Mouse (Mus musculus) forebrain, embryonic 13.5 days (tissue): ENCODE data around the gene Obsl1. TPM values are rescaled to one million over a fixed set of nuclear protein-coding genes. Genes with fewer than 3 reads are reported as not detected.

Experiments
- ATAC-seq: fragments of 200-750 bp; cut with Nextera tagmentation; 2 replicates; pipeline ENCODE4 v1.8.0; 2017
- H3K27ac ChIP-seq: fragments of 300-500 bp; sonication (generic); 2 replicates; pipeline ENCODE4 v1.5.1; 2015; ENCODE audit warnings: inconsistent platforms, mild to moderate bottlenecking, moderate library complexity
- H3K27me3 ChIP-seq: fragments of 300-500 bp; sonication (generic); 2 replicates; pipeline ENCODE4 v1.6.1; 2015; ENCODE audit warnings: mild to moderate bottlenecking, inconsistent platforms
- H3K36me3 ChIP-seq: fragments of 300-500 bp; sonication (generic); 2 replicates; pipeline ENCODE4 v1.6.1; 2015; ENCODE audit warnings: mild to moderate bottlenecking, inconsistent platforms; ENCODE audit not compliant: poor library complexity, severe bottlenecking
- H3K4me1 ChIP-seq: fragments of 300-500 bp; sonication (generic); 2 replicates; pipeline ENCODE4 v1.6.1; 2015; ENCODE audit warnings: inconsistent platforms
- H3K4me2 ChIP-seq: fragments of 300-500 bp; sonication (generic); 2 replicates; pipeline ENCODE4 v1.6.1; 2015; ENCODE audit warnings: inconsistent platforms, mild to moderate bottlenecking, moderate library complexity
- H3K4me3 ChIP-seq: fragments of 300-500 bp; sonication (generic); 2 replicates; pipeline ENCODE4 v1.5.1; 2015; ENCODE audit warnings: mild to moderate bottlenecking, inconsistent platforms
- H3K9ac ChIP-seq: fragments of 300-500 bp; sonication (generic); 2 replicates; pipeline ENCODE4 v1.6.1; 2015; ENCODE audit warnings: mild to moderate bottlenecking, inconsistent platforms
- H3K9me3 ChIP-seq: fragments of 300-500 bp; sonication (generic); replicated peaks from 2 replicates; pipeline ENCODE4 v1.6.1; 2016; ENCODE audit warnings: inconsistent platforms
- WGBS: fragments of 180-500 bp; shearing (Covaris S2); methylation state at CpG from one replicate; pipeline ENCODE4 v1.1.7; 2015; 5-methylcytosine and 5-hydroxymethylcytosine counted together
- polyA plus RNA-seq: library from polyadenylated mRNA; unstranded; fragments of >200 nt; fragmentation: Nextera tagmentation; extraction: Ambion mirVana; gene quantifications from 2 replicates; pipeline ENCODE4 v1.2.1, GENCODE M21; 2015

Obsl1 gene
- polyA plus RNA-seq, 1 experiment from 2014 or later = 15.5 TPM

DNA sequence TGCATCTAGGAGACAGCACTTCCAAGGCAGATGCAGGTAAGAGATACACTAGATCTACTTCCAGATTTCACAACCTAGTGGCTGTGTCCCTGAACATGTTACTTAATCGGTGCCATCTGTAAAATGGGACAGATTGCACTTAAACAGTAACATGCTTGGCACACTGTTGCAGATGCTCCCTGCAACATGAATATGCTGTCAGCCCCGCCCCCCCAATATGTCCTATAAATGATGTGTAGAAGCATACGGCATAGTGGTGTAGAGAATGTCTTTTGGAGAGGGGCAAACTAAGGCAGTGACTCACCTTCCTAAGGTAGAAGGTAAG is 28.3 kb downstream of the Obsl1 start:
- no peak overlapping the region; the same call in 1 of the 2 replicates for H3K27ac ChIP-seq
- no peak for ATAC-seq
- 52% methylated on average over 3 of the region's 3 CpGs for WGBS
- H3K4me2 ChIP-seq = peak overlapping the region; percentile 90
- no peaks in the 10 kb centered on the region for H3K9me3 ChIP-seq
- peaks cover 12% of the 10 kb centered on the region for H3K27me3 ChIP-seq
- peaks cover 47% of the 10 kb centered on the region for H3K36me3 ChIP-seq
- H3K4me3 ChIP-seq = peak overlapping the region; percentile 87
- H3K4me1 ChIP-seq = peaks cover 37% of the 10 kb centered on the region
- H3K9ac ChIP-seq = peak overlapping the region; percentile 87

DNA sequence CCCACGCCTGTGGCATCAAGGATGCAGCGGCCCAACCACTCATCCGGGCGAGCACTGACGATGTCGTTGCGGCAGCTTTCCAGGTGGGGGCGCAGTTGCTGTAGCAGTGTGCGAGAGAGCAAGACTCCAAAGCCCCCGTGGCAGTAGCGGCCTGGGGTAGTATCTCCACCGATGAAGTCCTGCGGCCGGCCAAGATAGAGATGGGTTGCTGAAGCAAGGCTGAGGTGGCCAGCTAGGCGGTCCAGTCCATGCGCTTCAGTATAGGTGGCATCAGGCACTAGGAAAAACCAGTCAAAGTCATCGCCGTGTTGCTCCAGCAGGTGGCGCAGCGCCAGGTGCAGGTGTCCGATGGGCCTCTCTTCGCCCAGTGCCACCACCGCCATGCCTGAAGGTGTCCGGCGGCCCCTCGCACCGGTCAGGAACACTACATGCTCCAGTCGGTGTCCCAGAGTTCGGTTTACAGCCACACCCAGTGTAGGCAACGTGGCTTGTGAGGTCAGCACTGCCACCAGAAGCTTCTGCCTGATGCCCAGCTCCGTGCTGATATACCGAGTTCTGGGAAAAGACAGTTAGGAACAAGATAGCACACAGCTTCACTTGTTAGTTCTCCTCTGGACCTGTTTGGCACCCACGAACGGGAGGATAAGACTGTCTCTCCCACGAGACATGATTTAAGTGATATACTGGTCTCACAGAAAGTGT is 28.8 kb downstream of the Obsl1 start:
- ATAC-seq = no peak
- H3K4me1 ChIP-seq = peaks cover 37% of the 10 kb centered on the region
- 10% methylated on average over 35 of the region's 35 CpGs for whole genome bisulfite sequencing

DNA sequence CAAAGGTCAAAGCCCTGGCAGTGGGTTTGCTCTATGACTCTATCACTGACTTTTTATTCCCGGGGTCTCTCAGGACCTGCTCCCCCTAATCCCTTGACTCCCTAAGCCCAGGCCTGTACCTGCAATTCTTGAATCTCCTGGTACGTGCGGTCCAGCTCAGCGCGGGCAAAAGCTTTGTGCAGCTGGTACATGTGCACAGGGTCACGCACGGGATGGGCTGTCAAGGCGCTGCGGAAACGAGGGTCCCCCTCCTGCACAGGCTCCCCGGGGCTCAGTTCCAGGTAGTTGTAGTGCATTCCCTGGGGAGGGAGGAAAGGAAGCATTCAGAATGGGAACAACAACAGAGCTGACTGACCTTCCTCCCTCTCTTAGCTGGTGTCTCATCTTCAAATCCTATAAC is 29.8 kb downstream of the Obsl1 start:
- peaks cover 51% of the 10 kb centered on the region for H3K36me3 ChIP-seq
- WGBS = 93% methylated on average over 11 of the region's 11 CpGs
- H3K27me3 ChIP-seq = no peaks in the 10 kb centered on the region
- H3K9ac ChIP-seq = no peak overlapping the region
- no peak overlapping the region for H3K4me2 ChIP-seq
- H3K4me3 ChIP-seq = no peak overlapping the region
- peaks cover 36% of the 10 kb centered on the region for H3K4me1 ChIP-seq
- no peak for ATAC-seq
- no peak overlapping the region for H3K27ac ChIP-seq
- H3K9me3 ChIP-seq = no peaks in the 10 kb centered on the region

More for the DNA sequence above, 28.8 kb downstream of the Obsl1 start:
- peaks cover 47% of the 10 kb centered on the region for H3K36me3 ChIP-seq
- no peak overlapping the region for H3K27ac ChIP-seq
- peaks cover 7% of the 10 kb centered on the region for H3K27me3 ChIP-seq
- H3K4me3 ChIP-seq = peak overlapping the region; percentile 87
- no peaks in the 10 kb centered on the region for H3K9me3 ChIP-seq
- peak overlapping the region; percentile 90 for H3K4me2 ChIP-seq
- H3K9ac ChIP-seq = peak overlapping the region; percentile 37; the same call in 1 of the 2 replicates

DNA sequence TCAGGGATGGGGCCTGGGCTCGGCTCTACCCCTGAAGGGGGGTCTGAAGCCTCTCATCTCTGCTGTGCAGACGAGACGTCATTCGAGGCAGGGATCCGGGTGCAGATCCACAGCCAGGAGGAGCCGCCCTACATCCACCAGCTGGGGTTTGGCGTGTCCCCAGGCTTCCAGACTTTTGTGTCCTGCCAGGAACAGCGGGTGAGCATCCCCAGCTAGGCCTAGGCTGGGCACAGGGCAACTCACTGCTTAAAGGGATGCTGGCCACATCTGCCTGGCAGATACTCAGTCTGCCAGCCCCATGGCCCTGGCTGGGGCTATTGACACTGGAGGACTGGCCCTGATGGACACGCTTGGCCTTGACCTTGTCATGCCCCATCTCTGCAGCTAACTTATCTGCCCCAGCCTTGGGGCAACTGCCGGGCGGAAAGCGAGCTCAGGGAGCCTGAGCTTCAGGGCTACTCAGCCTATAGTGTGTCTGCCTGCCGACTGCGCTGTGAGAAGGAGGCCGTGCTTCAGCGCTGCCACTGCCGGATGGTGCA is 36.9 kb downstream of the Obsl1 start:
- Histone ChIP-seq H3K9me3 (no peaks in the 10 kb centered on the region), H3K27me3 (peaks cover 28% of the 10 kb centered on the region)

DNA sequence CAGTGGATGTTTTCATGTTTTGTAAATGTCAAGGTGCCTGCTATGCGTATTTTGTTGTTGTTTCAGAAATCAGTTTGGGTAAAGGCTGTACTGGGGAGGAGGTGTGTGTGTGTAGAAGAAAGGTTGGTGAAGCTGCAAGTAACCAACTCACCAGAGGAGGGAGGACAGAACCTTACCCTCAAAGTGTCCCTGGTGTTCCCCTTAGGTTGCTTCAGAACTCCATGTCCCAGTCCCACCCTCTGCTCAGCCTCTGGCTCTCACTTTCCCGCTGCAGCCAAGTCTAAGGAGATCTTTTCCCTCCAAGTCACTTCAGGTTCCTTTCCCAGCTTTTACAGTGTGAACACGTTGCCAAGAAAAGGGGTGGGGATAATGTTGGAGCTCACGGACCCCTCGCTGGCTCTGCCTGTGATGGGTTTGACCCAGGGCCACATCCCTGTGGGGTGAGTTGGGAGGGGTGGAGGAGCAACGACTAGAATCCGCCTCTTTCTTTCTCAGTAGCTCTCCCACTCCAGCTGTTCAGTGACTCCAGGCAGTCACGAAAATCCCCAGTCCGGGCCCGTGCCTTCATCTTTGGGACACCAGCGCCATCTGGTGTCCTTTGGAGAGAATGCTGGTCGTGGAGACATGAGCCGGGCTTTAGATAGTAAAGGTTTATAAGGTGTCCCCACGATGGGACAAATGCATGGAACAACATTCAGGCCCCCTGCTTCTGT is 38.9 kb downstream of the Obsl1 start:
- Histone ChIP-seq H3K9ac (no peak overlapping the region; the same call in 1 of the 2 replicates), H3K4me2 (peak overlapping the region; percentile 34), H3K27me3 (peaks cover 28% of the 10 kb centered on the region), H3K27ac (no peak overlapping the region), H3K9me3 (no peaks in the 10 kb centered on the region), H3K4me1 (peaks cover 4% of the 10 kb centered on the region; the same call in 1 of the 2 replicates), H3K4me3 (no peak overlapping the region), H3K36me3 (peaks cover 4% of the 10 kb centered on the region; the same call in 1 of the 2 replicates)
- WGBS = 7% methylated on average over 14 of the region's 14 CpGs
- peak; percentile 72 for ATAC-seq

More for the DNA sequence above, 36.9 kb downstream of the Obsl1 start:
- 81% methylated on average over 17 of the region's 17 CpGs for WGBS
- Histone ChIP-seq H3K36me3 (peaks cover 24% of the 10 kb centered on the region), H3K27ac (no peak overlapping the region), H3K4me1 (peaks cover 4% of the 10 kb centered on the region; the same call in 1 of the 2 replicates), H3K4me3 (no peak overlapping the region), H3K4me2 (no peak overlapping the region), H3K9ac (0 out of 2 replicates have a peak overlapping the region, but pooled peaks have one; percentile 3)
- no peak for ATAC-seq

DNA sequence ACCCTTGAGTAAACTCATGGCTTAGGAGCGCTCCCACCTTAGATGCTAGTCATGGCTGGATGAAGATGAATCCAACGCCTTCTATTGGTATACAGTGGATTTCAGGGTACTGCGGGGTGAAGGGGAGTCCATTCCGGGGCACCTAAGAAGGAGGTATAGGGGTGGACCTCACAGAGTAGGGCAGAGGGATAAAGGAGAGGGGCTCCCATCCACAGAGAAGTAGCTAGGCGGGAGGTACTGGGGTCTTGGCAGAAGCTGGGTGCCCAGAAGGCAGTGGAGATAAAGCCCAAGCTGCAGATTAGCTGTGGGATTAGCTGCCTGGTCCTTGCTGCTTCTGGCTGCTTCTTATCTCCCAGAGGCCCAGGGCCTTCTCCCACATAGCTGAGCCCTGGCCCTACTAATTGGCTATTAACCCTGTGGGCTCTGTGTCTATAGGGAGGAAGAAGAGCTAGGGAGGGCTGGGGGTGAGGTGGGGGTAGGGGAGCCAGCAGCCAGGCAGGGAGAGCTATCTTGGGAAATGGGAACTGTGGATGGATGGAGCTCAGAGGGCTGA is 42.5 kb downstream of the Obsl1 start:
- Histone ChIP-seq H3K4me1 (peaks cover 12% of the 10 kb centered on the region), H3K27me3 (peaks cover 27% of the 10 kb centered on the region), H3K9ac (no peak overlapping the region), H3K4me3 (no peak overlapping the region), H3K9me3 (no peaks in the 10 kb centered on the region), H3K27ac (no peak overlapping the region), H3K4me2 (no peak overlapping the region), H3K36me3 (no peaks in the 10 kb centered on the region)
- 57% methylated on average over 5 of the region's 5 CpGs for WGBS
- ATAC-seq = no peak

DNA sequence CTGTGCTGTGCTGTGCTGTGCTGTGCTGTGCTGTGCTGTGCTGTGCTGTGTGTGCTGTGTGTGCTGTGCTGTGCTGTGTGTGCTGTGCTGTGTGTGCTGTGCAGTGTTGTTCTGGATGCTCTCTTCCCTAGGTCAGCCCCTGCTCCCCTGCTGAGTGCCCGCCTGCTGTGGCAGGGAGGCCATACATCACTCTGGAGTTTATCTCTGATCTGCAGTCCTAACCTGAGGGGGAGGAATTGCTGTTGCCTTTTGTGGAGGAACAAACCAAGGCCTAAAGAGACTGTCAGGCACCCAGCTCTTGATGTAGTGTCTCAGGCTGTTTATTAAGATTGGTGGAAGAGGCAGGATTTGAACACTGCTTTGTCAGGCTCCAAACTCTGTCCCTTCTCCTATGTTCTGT is 43.6 kb downstream of the Obsl1 start:
- Histone ChIP-seq H3K27me3 (peaks cover 32% of the 10 kb centered on the region), H3K27ac (no peak overlapping the region), H3K4me1 (peaks cover 23% of the 10 kb centered on the region), H3K36me3 (no peaks in the 10 kb centered on the region), H3K9ac (no peak overlapping the region), H3K4me3 (no peak overlapping the region), H3K4me2 (no peak overlapping the region), H3K9me3 (no peaks in the 10 kb centered on the region)
- no peak for ATAC-seq
- 22% methylated on average over 1 of the region's 1 CpGs for WGBS

DNA sequence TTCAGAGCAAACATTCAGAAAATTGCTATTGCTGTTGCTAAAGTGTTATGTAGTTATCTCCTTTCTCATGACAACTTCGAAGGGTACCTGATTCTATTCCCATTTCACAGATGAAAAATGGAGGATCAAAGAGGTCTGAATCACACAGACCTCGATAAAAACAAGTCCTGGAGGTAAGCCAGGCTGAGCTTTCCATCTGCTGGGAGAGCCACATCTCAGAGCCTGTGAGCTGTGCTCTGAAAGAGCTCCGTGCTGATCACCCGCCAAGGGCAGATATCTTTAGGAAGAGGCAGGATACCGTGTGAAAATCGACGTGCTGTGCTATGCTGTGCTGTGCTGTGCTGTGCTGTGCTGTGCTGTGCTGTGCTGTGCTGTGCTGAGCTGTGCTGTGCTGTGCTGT is 46.0 kb downstream of the Obsl1 start:
- no peaks in the 10 kb centered on the region for H3K9me3 ChIP-seq
- H3K9ac ChIP-seq = no peak overlapping the region
- no peak overlapping the region for H3K27ac ChIP-seq
- H3K4me3 ChIP-seq = no peak overlapping the region
- no peak for ATAC-seq
- H3K4me1 ChIP-seq = peaks cover 43% of the 10 kb centered on the region
- 65% methylated on average over 7 of the region's 7 CpGs for WGBS
- peaks cover 33% of the 10 kb centered on the region for H3K27me3 ChIP-seq
- H3K36me3 ChIP-seq = no peaks in the 10 kb centered on the region
- H3K4me2 ChIP-seq = no peak overlapping the region

DNA sequence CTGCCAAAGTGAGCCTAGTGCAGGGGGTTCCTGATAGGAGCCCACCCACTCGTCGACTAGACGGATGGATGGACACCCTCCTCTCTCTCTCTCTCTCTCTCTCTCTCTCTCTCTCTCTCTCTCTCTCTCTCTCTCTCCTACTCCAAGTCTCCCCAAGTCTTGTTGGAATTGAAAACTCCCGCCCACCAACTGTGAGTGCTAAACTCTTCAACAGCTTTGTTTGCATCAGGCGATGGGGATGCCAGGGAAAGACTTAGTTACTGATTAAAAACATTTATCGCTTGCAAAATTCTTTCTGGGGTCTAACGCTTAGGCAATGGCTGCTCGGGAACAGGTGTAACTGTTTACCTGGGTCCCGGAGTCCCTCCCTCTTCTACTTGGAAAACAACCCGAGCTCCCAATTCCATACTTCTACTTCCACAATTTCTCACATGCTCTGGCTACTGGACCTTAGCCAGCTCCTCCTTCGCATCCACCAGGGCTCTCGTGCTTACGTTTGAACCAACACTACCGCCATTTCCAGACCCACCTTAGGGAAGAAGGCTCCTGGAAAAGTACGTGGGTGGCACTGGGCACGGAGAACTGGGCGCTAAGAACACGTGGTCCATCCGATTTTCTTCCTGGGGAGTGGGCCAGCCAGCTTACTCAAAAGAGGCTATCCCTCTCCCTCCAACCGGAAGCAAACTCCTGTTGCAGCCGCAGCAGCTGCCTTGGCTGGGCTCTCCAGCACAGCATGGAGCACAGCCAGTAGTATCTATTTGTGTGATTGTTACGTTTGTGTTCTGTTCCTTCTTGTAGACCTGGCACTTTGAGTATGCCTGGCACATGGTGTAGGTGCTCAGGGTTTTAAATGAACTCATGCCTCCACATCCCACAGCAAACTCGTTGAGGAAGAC is 47.2 kb downstream of the Obsl1 start:
- no peak for ATAC-seq
- 16% methylated on average over 23 of the region's 23 CpGs for WGBS
- Histone ChIP-seq H3K27me3 (peaks cover 44% of the 10 kb centered on the region), H3K4me1 (peaks cover 49% of the 10 kb centered on the region), H3K9me3 (no peaks in the 10 kb centered on the region), H3K4me3 (peak overlapping the region; percentile 26; the same call in 1 of the 2 replicates), H3K4me2 (peak overlapping the region; percentile 61), H3K36me3 (no peaks in the 10 kb centered on the region), H3K27ac (no peak overlapping the region), H3K9ac (peak overlapping the region; percentile 53)

DNA sequence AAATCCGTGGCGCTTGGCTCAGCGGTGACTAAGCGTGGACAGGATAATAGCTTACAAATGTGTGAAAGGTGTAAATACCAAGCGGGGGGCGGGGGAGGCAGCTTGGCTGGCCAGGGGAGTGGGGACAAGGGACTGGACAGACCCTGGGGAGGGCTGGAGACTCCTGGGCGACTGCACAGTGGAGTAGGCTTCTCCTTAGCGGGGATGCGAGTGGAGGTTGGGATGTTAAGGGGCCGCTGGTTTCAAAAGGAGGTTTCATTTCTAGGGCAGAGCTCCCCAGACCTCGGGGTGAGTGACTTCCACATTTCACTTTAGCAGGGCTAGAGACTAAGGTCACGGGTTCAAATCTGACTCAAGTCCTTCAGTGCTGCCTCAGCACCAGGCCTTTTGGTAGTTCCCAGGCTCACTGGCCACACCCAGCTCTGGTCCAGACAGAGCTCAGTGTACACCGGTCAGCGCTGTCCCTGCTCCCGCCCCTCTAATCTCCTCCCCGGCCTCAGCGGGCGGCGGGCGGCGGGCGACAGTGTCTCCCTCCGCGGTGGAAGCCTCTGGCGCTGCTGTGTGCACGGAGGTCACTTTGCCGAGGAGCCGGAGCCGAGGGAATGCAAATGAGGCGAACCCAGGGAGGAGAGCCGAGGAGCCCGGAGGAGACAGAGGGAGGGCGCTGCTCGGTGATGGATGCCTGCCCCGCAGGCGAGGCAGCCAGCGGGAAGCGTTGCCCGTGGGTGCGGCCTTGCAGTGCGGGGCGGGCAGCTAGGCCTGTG is 48.0 kb downstream of the Obsl1 start:
- H3K36me3 ChIP-seq = no peaks in the 10 kb centered on the region
- WGBS = 2% methylated on average over 42 of the region's 42 CpGs
- peak overlapping the region; percentile 35; the same call in 1 of the 2 replicates for H3K27ac ChIP-seq
- H3K4me1 ChIP-seq = peaks cover 49% of the 10 kb centered on the region
- H3K4me3 ChIP-seq = peak overlapping the region; percentile 26; the same call in 1 of the 2 replicates
- peak; percentile 50 for ATAC-seq
- H3K9ac ChIP-seq = peak overlapping the region; percentile 53
- H3K9me3 ChIP-seq = no peaks in the 10 kb centered on the region
- peak overlapping the region; percentile 61 for H3K4me2 ChIP-seq
- H3K27me3 ChIP-seq = peaks cover 51% of the 10 kb centered on the region

DNA sequence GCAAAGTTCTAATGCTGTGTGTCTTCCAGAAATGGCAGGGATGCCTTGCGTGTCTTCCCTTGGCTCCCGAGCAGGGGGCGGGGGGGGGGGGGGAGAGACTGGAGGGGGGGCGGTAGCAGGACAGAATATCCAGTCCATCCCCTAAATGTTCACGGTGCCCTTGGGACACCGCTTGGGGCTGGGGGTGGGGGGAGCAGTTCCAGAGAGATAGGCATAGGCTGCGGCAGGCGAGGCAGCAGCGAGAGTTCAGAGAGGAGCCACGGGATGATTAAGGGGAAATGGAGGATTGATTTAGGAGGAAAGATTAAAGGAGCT is 48.6 kb downstream of the Obsl1 start:
- WGBS = 2% methylated on average over 7 of the region's 10 CpGs
- H3K9me3 ChIP-seq = no peaks in the 10 kb centered on the region
- peaks cover 49% of the 10 kb centered on the region for H3K4me1 ChIP-seq
- no peak overlapping the region for H3K4me3 ChIP-seq
- no peak overlapping the region for H3K9ac ChIP-seq
- peak overlapping the region; percentile 61 for H3K4me2 ChIP-seq
- H3K27ac ChIP-seq = peak overlapping the region; percentile 35; the same call in 1 of the 2 replicates
- H3K36me3 ChIP-seq = no peaks in the 10 kb centered on the region
- peaks cover 56% of the 10 kb centered on the region for H3K27me3 ChIP-seq
- ATAC-seq = no peak
